Mouse (Mus musculus): ENCODE data around the gene Rims3.

Gene Rims3

GRCm38 (mm10) chr4:120854588-120855319, at the start of gene Rims3:
TSS of gene Rims3 (plus strand) at chr4:120854816.
- CTCF ChIA-PET: no interaction called here

DNA sequence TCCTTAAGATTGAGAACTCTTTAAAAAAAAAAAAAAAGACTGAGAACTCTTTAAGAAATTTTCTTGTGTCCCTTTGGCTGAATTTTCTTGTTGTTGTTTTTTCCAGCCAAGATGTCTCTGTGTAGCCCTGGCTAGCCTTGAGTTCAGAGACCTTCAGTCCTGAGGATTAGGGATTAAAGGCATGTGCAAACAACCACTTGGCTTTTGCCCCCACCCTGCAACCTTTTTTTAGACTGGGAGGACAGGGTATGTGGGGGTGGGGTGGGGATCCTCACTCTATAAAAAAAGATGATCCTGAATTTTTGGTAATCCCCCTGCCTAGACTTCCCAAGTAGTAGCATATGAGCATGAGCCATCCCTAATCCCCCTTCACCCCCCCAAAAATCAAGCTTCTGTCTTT, 48.8 kb upstream of the Rims3 start:
- CTCF ChIA-PET: interaction anchor here (0.6 kb wide), 1 partner anchor 10 kb away, joined by 6 read pairs; no protein-coding TSS in a partner anchor

DNA sequence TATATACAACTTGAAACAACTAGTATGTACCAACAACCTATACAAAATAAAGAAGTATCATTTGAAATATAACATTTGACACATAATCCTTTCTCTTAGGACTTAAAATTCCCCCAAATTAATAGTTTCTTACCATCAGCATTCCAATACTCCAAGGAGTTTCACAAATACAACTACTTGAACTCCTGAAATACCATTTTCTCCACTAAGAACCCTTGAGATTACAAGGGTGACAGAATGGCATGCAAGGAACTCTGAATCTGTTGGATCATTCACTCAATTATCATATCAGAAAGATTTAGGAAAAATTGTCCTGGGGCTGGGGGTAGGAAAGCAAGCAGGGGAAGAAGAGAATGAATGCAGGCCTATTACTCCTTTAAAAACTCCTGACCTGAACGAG, 40.9 kb upstream of the Rims3 start:
- CTCF ChIA-PET: no interaction called here

DNA sequence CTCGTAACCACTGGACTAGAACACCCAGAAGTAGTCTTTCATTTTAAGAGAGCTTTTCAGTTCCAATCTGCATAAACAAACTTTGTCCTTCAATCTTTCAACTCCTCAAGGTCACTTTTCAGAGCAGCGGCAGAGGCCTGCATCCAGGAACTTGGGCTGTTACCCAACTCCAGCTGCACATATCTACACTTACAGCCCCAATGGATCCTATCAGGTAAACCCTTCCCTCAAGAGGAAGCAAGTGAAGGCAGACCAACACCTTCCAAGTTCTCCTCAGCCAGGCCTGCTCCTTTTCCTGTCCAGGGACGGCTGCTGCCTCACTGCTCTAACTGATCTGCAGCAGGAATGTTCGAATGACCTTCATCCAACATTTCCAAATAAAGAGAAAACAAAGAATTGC, 40.4 kb upstream of the Rims3 start:
- CTCF ChIA-PET: interaction anchor here (0.6 kb wide), 2 partner anchors 37 to 68 kb away, joined by 3 to 6 read pairs; no protein-coding TSS in a partner anchor

GRCm38 (mm10) chr4:120815163-120815562, 39.5 kb upstream of the Rims3 start:
- CTCF ChIA-PET: interaction anchor here (0.6 kb wide), 1 partner anchor 227 kb away, joined by 8 read pairs; the partner anchor contains the start of gene Gm8439

- CTCF ChIA-PET: interaction anchor here (0.6 to 1.5 kb wide), 2 partner anchors 11 to 227 kb away, joined by 3 to 8 read pairs; partner anchors contain the start of gene Gm8439
These were observed 38.8 kb upstream of the Rims3 start for GRCm38 (mm10) chr4:120815622-120816334.

GRCm38 (mm10) chr4:120817002-120817774, 37.4 kb upstream of the Rims3 start:
- CTCF ChIA-PET: interaction anchor here (1.5 kb wide), 1 partner anchor 13 kb away, joined by 3 read pairs; no protein-coding TSS in a partner anchor

DNA sequence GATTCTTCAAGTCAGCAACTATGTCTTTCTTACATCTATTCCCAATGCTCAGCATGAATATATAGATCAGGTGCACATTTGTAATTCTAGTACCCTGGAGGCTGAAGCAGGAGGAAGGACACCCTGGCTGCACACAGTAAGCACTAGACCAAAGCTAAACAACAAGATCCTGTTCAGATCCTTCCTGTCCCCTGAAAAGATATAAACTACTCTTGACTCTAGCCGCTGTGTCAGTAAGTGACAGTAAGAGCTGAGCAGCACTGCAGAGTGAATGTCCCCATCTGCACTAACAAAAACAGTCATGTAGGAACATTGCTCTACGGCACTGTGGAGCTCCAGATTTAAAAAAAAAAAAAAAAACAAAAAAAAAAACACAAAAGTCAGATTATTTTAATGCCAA, 36.7 kb upstream of the Rims3 start:
- CTCF ChIA-PET: interaction anchor here (0.6 to 0.7 kb wide), 2 partner anchors 96 to 241 kb away, joined by 3 to 10 read pairs; no protein-coding TSS in a partner anchor

DNA sequence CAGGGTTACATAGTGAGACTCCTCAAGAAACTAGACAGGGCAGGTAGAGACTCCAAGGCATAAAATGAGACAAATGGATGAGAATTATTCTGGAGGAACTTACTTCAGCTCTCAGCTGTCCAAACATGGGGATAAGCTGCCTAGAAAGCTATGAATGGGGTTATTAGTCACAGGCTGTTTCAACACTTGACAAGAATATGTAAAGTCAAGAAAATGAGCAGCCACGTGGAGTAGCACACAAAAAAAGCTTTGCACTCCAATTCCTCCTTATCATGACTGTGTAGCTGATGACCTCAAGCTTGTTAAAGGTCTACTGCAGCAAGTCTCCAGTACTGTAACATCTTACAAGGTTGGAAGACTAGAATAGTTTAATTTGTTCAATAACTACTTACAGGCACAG, 35.3 kb upstream of the Rims3 start:
- CTCF ChIA-PET: no interaction called here

DNA sequence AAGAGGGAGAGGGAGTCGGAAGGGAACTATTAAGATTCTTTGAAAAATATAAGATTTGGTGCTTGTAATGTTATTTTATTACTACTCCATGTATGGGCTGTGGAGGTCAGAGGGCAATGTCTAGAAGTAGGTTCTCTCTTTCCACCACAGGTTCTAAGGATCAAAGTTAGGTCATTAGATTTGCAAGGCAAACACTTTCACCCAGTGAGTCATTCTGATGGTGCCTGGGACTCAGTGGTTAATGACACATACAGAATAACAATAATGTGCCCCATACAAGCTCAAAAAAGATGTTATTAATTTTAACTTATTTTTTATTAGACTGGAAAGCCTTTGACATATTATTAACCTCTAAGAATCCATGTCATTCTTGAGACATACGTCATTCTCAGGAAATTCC, 34.7 kb upstream of the Rims3 start:
- CTCF ChIA-PET: no interaction called here

- CTCF ChIA-PET: no interaction called here
These were observed 32.3 kb upstream of the Rims3 start for GRCm38 (mm10) chr4:120822191-120822911.

DNA sequence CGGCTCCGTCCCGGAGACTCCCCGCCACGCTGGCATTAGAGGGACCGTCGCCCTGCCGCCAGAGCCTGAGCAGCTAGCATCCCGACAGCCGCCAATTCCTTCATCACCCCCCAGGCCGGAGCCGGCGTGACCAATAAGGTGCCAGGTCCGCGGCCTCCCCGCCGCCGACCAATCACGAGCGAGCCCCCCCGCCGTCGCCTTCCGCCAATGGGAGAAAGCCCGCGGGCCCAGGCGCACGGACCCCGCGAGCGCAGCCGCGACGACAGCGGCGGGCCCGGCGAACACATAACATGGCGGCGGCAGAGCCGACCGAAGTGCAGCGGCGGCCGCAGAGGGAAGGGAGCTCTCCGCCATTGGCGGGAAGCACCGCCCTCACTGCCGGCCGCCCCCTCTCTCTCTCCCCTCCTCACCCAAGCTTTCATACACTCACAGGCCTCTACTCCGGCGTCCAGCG, 29.5 kb upstream of the Rims3 start:
- CTCF ChIA-PET: interaction anchor here (1.3 kb wide), 1 partner anchor 24 kb away, joined by 3 read pairs; no protein-coding TSS in a partner anchor

GRCm38 (mm10) chr4:120825577-120826326, 28.9 kb upstream of the Rims3 start:
- CTCF ChIA-PET: interaction anchor here (0.6 kb wide), 1 partner anchor 1631 kb away, joined by 6 read pairs; no protein-coding TSS in a partner anchor

- CTCF ChIA-PET: no interaction called here
These were observed 28.2 kb upstream of the Rims3 start for GRCm38 (mm10) chr4:120826418-120826817.

- CTCF ChIA-PET: no interaction called here
These were observed 23.8 kb upstream of the Rims3 start for GRCm38 (mm10) chr4:120830767-120831166.

DNA sequence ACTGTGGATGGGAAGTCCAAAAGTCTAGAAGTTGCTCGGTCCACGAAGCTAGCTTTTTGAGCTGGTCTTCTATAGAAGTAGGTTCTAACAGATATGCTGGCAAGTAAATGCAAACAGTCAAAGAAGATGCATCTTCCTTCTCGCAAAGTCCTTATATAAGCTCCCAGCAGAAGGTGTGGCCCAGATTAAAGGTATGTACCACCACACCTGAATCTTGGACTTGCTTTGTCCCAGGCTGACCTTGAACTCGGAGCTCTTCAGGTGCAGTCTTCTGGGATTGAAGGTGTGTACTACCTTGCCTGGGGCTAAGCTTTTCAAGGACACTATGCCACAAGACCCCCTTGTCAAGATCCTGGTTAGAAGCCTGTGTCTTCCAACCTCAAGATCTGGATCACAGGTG, 23.1 kb upstream of the Rims3 start, which contains the start of gene Nfyc:
Gene Nfyc (minus strand): TSS at position 101 of the 400 bp plus-strand sequence.
- CTCF ChIA-PET: no interaction called here

DNA sequence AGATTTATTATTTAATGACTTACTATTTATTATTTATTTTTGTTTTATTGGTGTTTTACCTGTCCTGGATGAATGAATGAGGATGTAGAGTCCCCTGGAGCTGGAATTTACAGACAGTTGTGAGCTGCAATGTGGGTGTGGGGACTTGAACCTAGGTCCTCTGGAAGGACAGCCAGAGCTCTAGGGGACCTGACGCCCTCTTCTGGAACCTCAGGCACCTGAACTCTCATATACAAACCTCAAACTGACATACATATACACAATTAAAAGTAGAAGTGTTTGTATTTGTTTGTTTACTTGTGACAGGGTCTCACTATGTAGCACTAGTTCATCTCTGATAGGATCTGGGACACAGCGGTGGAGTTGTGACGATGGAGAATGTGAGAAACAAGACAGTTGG, 13.3 kb upstream of the Rims3 start:
- CTCF ChIA-PET: no interaction called here

- CTCF ChIA-PET: no interaction called here
These were observed 10.1 kb upstream of the Rims3 start for GRCm38 (mm10) chr4:120844423-120845082.

DNA sequence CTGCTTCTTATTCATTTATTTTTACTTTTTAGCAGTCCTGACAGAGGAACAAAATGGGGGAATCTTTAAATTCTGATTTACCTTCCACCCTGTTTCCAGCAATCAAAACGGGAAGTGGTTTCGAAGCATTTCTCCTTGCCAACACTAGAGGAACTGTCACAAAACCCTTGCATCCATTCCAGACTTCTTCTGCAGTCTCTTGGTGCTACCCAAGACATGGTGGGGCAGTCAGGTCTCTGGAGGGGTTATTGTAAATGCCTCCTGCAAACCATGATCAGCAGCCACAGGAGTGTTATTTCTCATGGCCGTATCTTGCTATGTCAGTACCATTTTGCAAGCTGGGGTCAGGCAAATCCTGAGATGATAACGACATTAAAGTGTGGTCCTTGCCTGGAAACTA, 9.5 kb upstream of the Rims3 start:
- CTCF ChIA-PET: no interaction called here

- CTCF ChIA-PET: interaction anchor here (1.0 kb wide), 1 partner anchor 193 kb away, joined by 3 read pairs; no protein-coding TSS in a partner anchor
These were observed 5.7 kb upstream of the Rims3 start for GRCm38 (mm10) chr4:120848909-120849308.

Data from spleen, embryonic (tissue).